Mouse (Mus musculus) kidney, adult 2 months (tissue): ENCODE data around the gene Ctc1. TPM values are rescaled to one million over a fixed set of nuclear protein-coding genes. Genes with fewer than 3 reads are reported as not detected.

ENCODE experiments used
- DNase-seq: peaks from one replicate; pipeline ENCODE4 v3.0.0; 2021
- H3K27ac ChIP-seq: fragments of 200-500 bp; 2 replicates; pipeline ENCODE4 v1.5.1; 2012; ENCODE audit warnings: low read depth, low read length, control low read depth, inconsistent platforms; ENCODE audit not compliant: insufficient read depth
- H3K27me3 ChIP-seq: fragments of 200-500 bp; replicated peaks from 2 replicates; pipeline ENCODE4 v1.6.1; 2012; ENCODE audit warnings: mild to moderate bottlenecking, moderate library complexity, low read length, inconsistent platforms; ENCODE audit not compliant: control insufficient read depth, insufficient read depth
- H3K36me3 ChIP-seq: fragments of 200-500 bp; 2 replicates; pipeline ENCODE4 v1.6.1; 2012; ENCODE audit warnings: mild to moderate bottlenecking, moderate library complexity, low read length, inconsistent platforms; ENCODE audit not compliant: control insufficient read depth, insufficient read depth
- H3K4me1 ChIP-seq: fragments of 200-500 bp; 2 replicates; pipeline ENCODE4 v1.6.1; 2011; ENCODE audit warnings: low read length; ENCODE audit not compliant: control insufficient read depth, insufficient read depth
- H3K4me3 ChIP-seq: fragments of 200-500 bp; 2 replicates; pipeline ENCODE4 v1.5.1; 2011; ENCODE audit warnings: mild to moderate bottlenecking, low read depth, low read length, control low read depth; ENCODE audit not compliant: insufficient read depth
- CTCF ChIP-seq: fragments of 200-500 bp; conservative IDR thresholded peaks from 2 replicates; pipeline ENCODE4 v1.5.1; 2011; ENCODE audit warnings: low read depth, mild to moderate bottlenecking, control low read depth, low read length, moderate library complexity, mixed read lengths; ENCODE audit not compliant: insufficient read depth, insufficient read length
- POLR2A ChIP-seq: fragments of 200-500 bp; IDR thresholded peaks from one replicate; pipeline ENCODE4 v1.6.1; 2011; ENCODE audit warnings: low read depth, low read length, control low read depth
- WGBS: fragments of 180-500 bp; shearing (Covaris S2); methylation state at CpG from one replicate; pipeline ENCODE4 v1.1.7; 2018; 5-methylcytosine and 5-hydroxymethylcytosine counted together
- polyA plus RNA-seq: library from polyadenylated mRNA; depleted of rRNA; stranded (reverse); fragments of >200 nt; gene quantifications from 2 replicates; pipeline ENCODE4 v1.2.3, GENCODE M21; 2012

The Ctc1 gene
- polyA plus RNA-seq, 1 experiment: 30.1 TPM

GRCm38 (mm10) chr11:69059975-69060411 lies 44.3 kb downstream of the Ctc1 start:
- Histone ChIP-seq H3K36me3 (no peaks in the 10 kb centered on the region), H3K27me3 (no peaks in the 10 kb centered on the region), H3K27ac (peak overlapping the region; percentile 74), H3K4me3 (peak overlapping the region; percentile 62), H3K4me1 (peaks cover 12% of the 10 kb centered on the region)
- no peak for DNase-seq
- TF ChIP-seq CTCF: no peak
- no peak for TF ChIP-seq POLR2A
- under 1% methylated on average over 49 of the region's 49 CpGs for WGBS

GRCm38 (mm10) chr11:69060448-69061254 lies 44.9 kb downstream of the Ctc1 start:
- peak; percentile 32 for DNase-seq
- TF ChIP-seq CTCF (no peak), POLR2A (no peak)
- peak overlapping the region; percentile 74 for H3K27ac ChIP-seq
- no peaks in the 10 kb centered on the region for H3K27me3 ChIP-seq
- peak overlapping the region; percentile 62 for H3K4me3 ChIP-seq
- 4% methylated on average over 40 of the region's 40 CpGs for WGBS
- no peaks in the 10 kb centered on the region for H3K36me3 ChIP-seq
- peaks cover 12% of the 10 kb centered on the region for H3K4me1 ChIP-seq

GRCm38 (mm10) chr11:69061255-69061912 lies 45.7 kb downstream of the Ctc1 start:
- H3K36me3 ChIP-seq: no peaks in the 10 kb centered on the region
- H3K4me1 ChIP-seq: peaks cover 14% of the 10 kb centered on the region
- peak overlapping the region; percentile 62; the same call in 1 of the 2 replicates for H3K4me3 ChIP-seq
- H3K27ac ChIP-seq: no peak overlapping the region
- no peaks in the 10 kb centered on the region for H3K27me3 ChIP-seq
- DNase-seq: no peak
- 38% methylated on average over 17 of the region's 17 CpGs for WGBS
- TF ChIP-seq CTCF (no peak), POLR2A (no peak)

- peaks cover 20% of the 10 kb centered on the region for H3K4me1 ChIP-seq
- TF ChIP-seq CTCF (no peak), POLR2A (no peak)
- H3K27me3 ChIP-seq: no peaks in the 10 kb centered on the region
- 3% methylated on average over 17 of the region's 17 CpGs for WGBS
- no peaks in the 10 kb centered on the region for H3K36me3 ChIP-seq
- peak; percentile 90 for DNase-seq
- no peak overlapping the region for H3K27ac ChIP-seq
- no peak overlapping the region; the same call in 1 of the 2 replicates for H3K4me3 ChIP-seq
These were observed 46.6 kb downstream of the Ctc1 start for GRCm38 (mm10) chr11:69062194-69062760.

- Histone ChIP-seq H3K36me3 (no peaks in the 10 kb centered on the region), H3K27me3 (no peaks in the 10 kb centered on the region), H3K4me3 (peak overlapping the region; percentile 54), H3K27ac (peak overlapping the region; percentile 29; the same call in 1 of the 2 replicates), H3K4me1 (peaks cover 25% of the 10 kb centered on the region)
- TF ChIP-seq CTCF: 0 out of 2 replicates have a peak, but pooled peaks have one; percentile 7
- TF ChIP-seq POLR2A: no peak
- peak; percentile 98 for DNase-seq
- WGBS: under 1% methylated on average over 19 of the region's 19 CpGs
These were observed 47.1 kb downstream of the Ctc1 start for GRCm38 (mm10) chr11:69062761-69063224.

GRCm38 (mm10) chr11:69063413-69064201 lies 47.9 kb downstream of the Ctc1 start:
- Histone ChIP-seq H3K27me3 (no peaks in the 10 kb centered on the region), H3K36me3 (no peaks in the 10 kb centered on the region), H3K4me3 (peak overlapping the region; percentile 74), H3K27ac (0 out of 2 replicates have a peak overlapping the region, but pooled peaks have one; percentile 6), H3K4me1 (peaks cover 25% of the 10 kb centered on the region)
- WGBS: under 1% methylated on average over 31 of the region's 31 CpGs
- no peak for TF ChIP-seq POLR2A
- no peak for TF ChIP-seq CTCF
- peak; percentile 76 for DNase-seq
